Mouse (Mus musculus): ENCODE data around the gene Dnajb5.

DNA sequence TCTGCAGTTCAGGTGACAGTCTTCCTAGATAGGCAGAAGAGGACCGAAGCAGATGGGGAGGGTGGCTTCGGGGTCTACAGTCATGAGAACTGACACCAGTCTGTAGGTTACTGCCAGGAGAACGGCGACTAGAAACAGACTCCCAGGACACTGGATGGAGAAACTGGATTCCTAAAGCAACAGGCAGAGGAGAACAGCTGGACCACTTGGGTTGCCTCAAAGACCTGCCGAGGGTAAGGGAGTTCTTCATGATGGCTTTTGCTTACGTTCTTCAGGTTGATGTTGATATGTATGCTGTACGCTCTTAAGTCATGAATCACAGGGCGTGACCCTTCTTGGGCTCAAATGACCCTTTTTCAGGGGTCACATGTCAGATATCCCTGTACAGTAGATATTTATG is 27.2 kb upstream of the Dnajb5 start:
- TF ChIP-seq MAX (IDR thresholded peaks at IDR 0.05) (no peak), CTCF (IDR thresholded peaks at IDR 0.05; ENCODE audit: control insufficient read depth, insufficient read depth, insufficient read length) (no peak), USF1 (IDR thresholded peaks at IDR 0.05; ENCODE audit: low read depth) (no peak), FOSL1 (IDR thresholded peaks at IDR 0.05; ENCODE audit: insufficient read depth, low read length, poor library complexity, severe bottlenecking) (no peak)
